Mouse (Mus musculus) forebrain, postnatal 0 days (tissue): ENCODE data around the gene Arpc3. TPM values are rescaled to one million over a fixed set of nuclear protein-coding genes. Genes with fewer than 3 reads are reported as not detected.
A peak's percentile ranks its signal among the peaks of the same experiment; 100 is the strongest.

ENCODE experiments used
- ATAC-seq: fragments of 200-750 bp; cut with Nextera tagmentation; 2 replicates; pipeline ENCODE4 v1.8.0; 2017; ENCODE audit warnings: mild to moderate bottlenecking, moderate library complexity
- DNase-seq: peaks from one replicate; pipeline ENCODE4 v3.0.0-alpha.2; 2015
- H3K27ac ChIP-seq: fragments of 300-500 bp; sonication (generic); 2 replicates; pipeline ENCODE4 v1.5.1; 2014; ENCODE audit warnings: low read depth, mild to moderate bottlenecking, antibody characterized with exemption, low read length, moderate library complexity, mixed read lengths
- H3K27me3 ChIP-seq: fragments of 300-500 bp; sonication (generic); 2 replicates; pipeline ENCODE4 v1.6.1; 2014; ENCODE audit warnings: mild to moderate bottlenecking, low read length, mixed read lengths; ENCODE audit not compliant: insufficient read depth
- H3K36me3 ChIP-seq: fragments of 300-500 bp; sonication (generic); 2 replicates; pipeline ENCODE4 v1.6.1; 2014; ENCODE audit warnings: mild to moderate bottlenecking, moderate library complexity; ENCODE audit not compliant: insufficient read depth
- H3K4me1 ChIP-seq: fragments of 300-500 bp; sonication (generic); 2 replicates; pipeline ENCODE4 v1.6.1; 2014; ENCODE audit warnings: antibody characterized with exemption; ENCODE audit not compliant: insufficient read depth
- H3K4me2 ChIP-seq: fragments of 300-500 bp; sonication (generic); 2 replicates; pipeline ENCODE4 v1.6.1; 2014; ENCODE audit warnings: low read depth, mild to moderate bottlenecking, moderate library complexity
- H3K4me3 ChIP-seq: fragments of 300-500 bp; sonication (generic); 2 replicates; pipeline ENCODE4 v1.5.1; 2014; ENCODE audit warnings: low read depth, low read length, mixed read lengths
- H3K9ac ChIP-seq: fragments of 300-500 bp; sonication (generic); 2 replicates; pipeline ENCODE4 v1.6.1; 2014; ENCODE audit warnings: mild to moderate bottlenecking
- H3K9me3 ChIP-seq: fragments of 300-500 bp; sonication (generic); 2 replicates; pipeline ENCODE4 v1.6.1; 2016; ENCODE audit warnings: low read length
- CTCF ChIP-seq: sonication (generic); IDR thresholded peaks from 2 replicates; pipeline ENCODE4 v1.5.1; 2016; ENCODE audit warnings: antibody characterized with exemption, control low read depth, low read depth
- WGBS: fragments of 180-500 bp; shearing (Covaris S2); extraction: QIAGEN DNeasy Blood & Tissue Kit; methylation state at CpG from one replicate; pipeline ENCODE4 v1.1.7; 2014; 5-methylcytosine and 5-hydroxymethylcytosine counted together
- polyA plus RNA-seq: library from polyadenylated mRNA; unstranded; fragments of >200 nt; fragmentation: Nextera tagmentation; extraction: Ambion mirVana; gene quantifications from 2 replicates; pipeline ENCODE4 v1.2.1, GENCODE M21; 2015
- total RNA-seq: library from RNA; depleted of rRNA; stranded (reverse); fragments of >200 nt; gene quantifications from 2 replicates; pipeline ENCODE4 v1.2.3, GENCODE M21; 2014

Arpc3 gene
- total and polyA plus RNA-seq, 2 experiments from 2014 or later, result 171 to 234 TPM

GRCm38 (mm10) chr5:122399871-122400270 is 8.2 kb downstream of the Arpc3 start:
- Histone ChIP-seq H3K4me3 (no peak overlapping the region), H3K27ac (no peak overlapping the region), H3K27me3 (no peaks in the 10 kb centered on the region), H3K4me1 (no peaks in the 10 kb centered on the region), H3K36me3 (peaks cover 59% of the 10 kb centered on the region), H3K9ac (no peak overlapping the region), H3K4me2 (no peak overlapping the region), H3K9me3 (no peaks in the 10 kb centered on the region)
- TF ChIP-seq CTCF, result no peak
- 88% methylated on average over 8 of the region's 8 CpGs for WGBS
- ATAC-seq (no peak), DNase-seq (no peak)

- H3K4me1 ChIP-seq, result no peaks in the 10 kb centered on the region
- no peak overlapping the region for H3K9ac ChIP-seq
- no peaks in the 10 kb centered on the region for H3K27me3 ChIP-seq
- 80% methylated on average over 18 of the region's 18 CpGs for WGBS
- no peak overlapping the region for H3K4me3 ChIP-seq
- H3K27ac ChIP-seq, result no peak overlapping the region
- no peak overlapping the region for H3K4me2 ChIP-seq
- no peak for TF ChIP-seq CTCF
- peaks cover 68% of the 10 kb centered on the region for H3K36me3 ChIP-seq
- DNase-seq (no peak), ATAC-seq (no peak)
- no peaks in the 10 kb centered on the region for H3K9me3 ChIP-seq
These were observed 9.1 kb downstream of the Arpc3 start for GRCm38 (mm10) chr5:122400628-122401302.

DNA sequence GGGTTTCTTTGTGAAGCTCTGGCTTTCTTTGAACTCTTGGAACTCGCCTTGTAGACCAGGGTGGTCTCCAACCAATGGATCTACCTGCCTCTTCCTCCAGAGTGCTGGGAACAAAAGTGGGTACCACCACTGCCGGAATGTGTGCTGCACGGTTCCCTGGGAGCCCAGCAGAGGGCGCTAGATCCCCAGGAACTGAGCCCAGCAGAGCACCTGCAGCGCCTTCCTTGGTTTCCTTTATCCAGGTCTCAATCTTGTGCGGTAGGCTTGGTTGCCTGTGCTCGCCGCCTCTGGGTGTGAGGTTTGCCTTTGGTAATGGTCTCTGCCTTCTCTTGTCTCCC is 9.6 kb downstream of the Arpc3 start:
- 20% methylated on average over 8 of the region's 8 CpGs for WGBS
- H3K36me3 ChIP-seq, result peaks cover 73% of the 10 kb centered on the region
- ATAC-seq (peak; percentile 67; the same call in 1 of the 2 replicates), DNase-seq (peak; percentile 77)
- H3K4me3 ChIP-seq, result no peak overlapping the region
- H3K9me3 ChIP-seq, result no peaks in the 10 kb centered on the region
- no peak overlapping the region for H3K4me2 ChIP-seq
- H3K27ac ChIP-seq, result no peak overlapping the region
- H3K27me3 ChIP-seq, result no peaks in the 10 kb centered on the region
- H3K4me1 ChIP-seq, result no peaks in the 10 kb centered on the region
- no peak overlapping the region for H3K9ac ChIP-seq
- TF ChIP-seq CTCF, result peak; percentile 94

GRCm38 (mm10) chr5:122402160-122402559 is 10.5 kb downstream of the Arpc3 start:
- no peak overlapping the region for H3K4me3 ChIP-seq
- WGBS, result 61% methylated on average over 13 of the region's 13 CpGs
- H3K9ac ChIP-seq, result no peak overlapping the region
- ATAC-seq (no peak; the same call in 1 of the 2 replicates), DNase-seq (no peak)
- H3K9me3 ChIP-seq, result no peaks in the 10 kb centered on the region
- no peak for TF ChIP-seq CTCF
- H3K36me3 ChIP-seq, result peaks cover 76% of the 10 kb centered on the region
- no peaks in the 10 kb centered on the region for H3K27me3 ChIP-seq
- H3K27ac ChIP-seq, result peak overlapping the region; percentile 66; the same call in 1 of the 2 replicates
- no peaks in the 10 kb centered on the region for H3K4me1 ChIP-seq
- H3K4me2 ChIP-seq, result no peak overlapping the region

DNA sequence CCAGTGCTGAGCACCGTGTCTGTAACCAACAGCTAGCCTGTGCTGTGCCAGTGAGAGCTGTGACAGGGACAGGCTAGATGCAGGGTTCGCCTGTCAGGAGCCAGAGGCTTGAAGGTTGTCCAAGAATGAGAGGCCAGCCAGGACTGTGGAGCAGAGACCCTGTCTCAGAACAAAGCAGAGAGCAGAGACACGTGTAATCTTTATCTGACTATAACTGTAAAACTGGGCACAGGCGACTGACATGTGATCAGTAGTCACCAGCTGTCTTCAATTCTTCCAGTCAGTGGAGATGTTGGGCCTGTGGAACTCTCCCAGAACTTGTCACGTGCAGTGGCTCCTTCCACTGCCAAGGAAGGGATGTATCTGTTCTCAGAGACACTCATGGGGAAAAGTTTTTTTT is 11.1 kb downstream of the Arpc3 start:
- peak; percentile 75 for DNase-seq
- no peak overlapping the region for H3K9ac ChIP-seq
- H3K4me1 ChIP-seq, result no peaks in the 10 kb centered on the region
- ATAC-seq, result peak; percentile 83
- H3K4me3 ChIP-seq, result no peak overlapping the region
- peaks cover 82% of the 10 kb centered on the region for H3K36me3 ChIP-seq
- 67% methylated on average over 5 of the region's 5 CpGs for WGBS
- no peak for TF ChIP-seq CTCF
- peak overlapping the region; percentile 66; the same call in 1 of the 2 replicates for H3K27ac ChIP-seq
- no peaks in the 10 kb centered on the region for H3K27me3 ChIP-seq
- H3K4me2 ChIP-seq, result no peak overlapping the region
- no peaks in the 10 kb centered on the region for H3K9me3 ChIP-seq

DNA sequence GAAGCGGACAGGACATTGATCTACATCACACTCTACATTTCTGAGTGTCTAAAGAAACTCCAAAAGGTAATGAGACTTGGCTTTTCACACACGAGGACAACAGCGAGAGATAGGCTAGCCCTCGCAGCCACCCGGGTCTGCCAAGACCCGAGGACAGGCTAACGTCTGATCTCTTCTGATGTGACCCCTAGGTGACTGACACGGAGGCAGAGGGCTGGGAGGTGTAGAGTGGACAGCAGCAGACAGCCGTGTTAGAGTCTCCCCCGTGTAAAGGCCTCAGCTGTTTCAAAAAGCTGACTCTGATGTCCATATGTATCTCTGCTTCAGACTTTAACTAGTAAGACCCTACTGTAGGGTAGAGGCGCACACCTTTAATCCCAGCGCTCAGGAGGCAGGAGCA is 11.7 kb downstream of the Arpc3 start:
- Histone ChIP-seq H3K4me2 (no peak overlapping the region), H3K27me3 (no peaks in the 10 kb centered on the region), H3K4me3 (no peak overlapping the region), H3K4me1 (no peaks in the 10 kb centered on the region), H3K9ac (no peak overlapping the region), H3K36me3 (peaks cover 83% of the 10 kb centered on the region), H3K9me3 (no peaks in the 10 kb centered on the region), H3K27ac (no peak overlapping the region)
- DNase-seq (no peak), ATAC-seq (no peak)
- WGBS, result 94% methylated on average over 12 of the region's 12 CpGs
- no peak for TF ChIP-seq CTCF

GRCm38 (mm10) chr5:122405537-122405936 is 13.9 kb downstream of the Arpc3 start:
- 96% methylated on average over 10 of the region's 10 CpGs for WGBS
- H3K9me3 ChIP-seq, result no peaks in the 10 kb centered on the region
- H3K4me3 ChIP-seq, result no peak overlapping the region
- TF ChIP-seq CTCF, result no peak
- no peaks in the 10 kb centered on the region for H3K27me3 ChIP-seq
- no peak overlapping the region for H3K9ac ChIP-seq
- H3K4me1 ChIP-seq, result no peaks in the 10 kb centered on the region
- no peak overlapping the region for H3K27ac ChIP-seq
- peaks cover 64% of the 10 kb centered on the region for H3K36me3 ChIP-seq
- no peak for ATAC-seq
- no peak overlapping the region for H3K4me2 ChIP-seq
- no peak for DNase-seq
